Mouse (Mus musculus): Measurements from ENCODE around the gene Itga1. TPM values are rescaled to one million over a fixed set of nuclear protein-coding genes. Genes with fewer than 3 reads are reported as not detected.
A peak's percentile ranks its signal among the peaks of the same experiment; 100 is the strongest.

The Itga1 gene
- 59.2 TPM for polyA plus RNA-seq (2021)

DNA sequence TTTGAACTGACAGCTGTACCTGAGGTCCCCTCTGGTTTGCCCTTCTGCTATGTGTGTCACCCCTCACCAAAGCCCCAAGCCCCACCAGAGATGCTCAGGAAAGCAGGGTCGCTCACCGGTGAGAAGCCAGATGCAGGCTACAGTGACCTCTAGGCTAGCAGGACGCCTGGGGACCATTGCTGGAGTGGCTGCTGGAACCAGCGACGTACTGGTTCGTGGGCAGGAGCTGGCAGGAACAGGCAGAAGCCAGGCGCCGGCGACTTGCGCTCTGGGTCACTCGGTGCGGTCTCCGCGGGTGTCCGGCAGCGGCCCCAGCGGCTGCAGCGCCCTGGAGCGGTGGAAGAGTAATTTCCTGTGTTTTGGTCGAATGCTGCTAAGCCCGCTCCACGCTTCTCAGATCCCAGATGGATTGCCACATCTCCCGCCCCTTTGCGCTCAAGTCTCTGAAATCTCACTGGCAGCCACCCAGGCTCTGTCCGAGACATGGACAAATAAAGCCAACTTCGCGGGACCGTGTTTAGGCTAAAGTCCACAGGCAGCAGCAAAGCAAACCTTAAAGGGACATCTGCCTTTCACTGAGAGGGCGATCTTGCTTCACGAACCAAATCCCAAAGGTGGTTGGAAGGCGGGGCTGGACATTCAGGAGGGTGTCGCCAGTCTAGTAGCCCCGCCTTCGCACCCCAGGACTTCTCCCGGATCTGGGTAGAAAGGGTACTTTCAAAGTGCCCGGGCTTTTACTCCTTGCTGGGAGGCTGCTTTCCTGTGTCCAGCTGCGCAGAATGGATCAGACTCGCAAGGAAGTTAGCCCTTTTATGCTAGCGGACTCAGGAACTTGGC, at the start of gene Itga1, which contains the start of gene Gm49395:
TSS of gene Itga1 (minus strand) at position 610 of the 837 bp plus-strand sequence.
TSS of gene Gm49395 (minus strand) at position 567 of the 837 bp plus-strand sequence.
- ChIA-PET POLR2A (interaction anchor here (3.5 kb wide), 1 partner anchor 11 kb away, joined by 19 read pairs; the partner anchor contains the start of gene Pelo), CTCF (interaction anchor here (0.9 to 1.5 kb wide), 3 partner anchors 31 to 114 kb away, joined by 3 to 4 read pairs (median 3); no protein-coding TSS in a partner anchor)
- no peaks in the 10 kb centered on the region for H3K27me3 ChIP-seq
- ATAC-seq, result peak; percentile 96
- TF ChIP-seq CTCF (IDR thresholded peaks at IDR 0.05), result peak; percentile 70
- in situ Hi-C loops (cut with MboI; ENCODE audit: low pct_unique_long_range_greater_than_20kb), result loop anchor here (25.0 kb wide), 1 partner anchor 1611 kb away; no protein-coding TSS in a partner anchor
- peak; percentile 88 for DNase-seq (ENCODE audit: low read depth, low spot score)

DNA sequence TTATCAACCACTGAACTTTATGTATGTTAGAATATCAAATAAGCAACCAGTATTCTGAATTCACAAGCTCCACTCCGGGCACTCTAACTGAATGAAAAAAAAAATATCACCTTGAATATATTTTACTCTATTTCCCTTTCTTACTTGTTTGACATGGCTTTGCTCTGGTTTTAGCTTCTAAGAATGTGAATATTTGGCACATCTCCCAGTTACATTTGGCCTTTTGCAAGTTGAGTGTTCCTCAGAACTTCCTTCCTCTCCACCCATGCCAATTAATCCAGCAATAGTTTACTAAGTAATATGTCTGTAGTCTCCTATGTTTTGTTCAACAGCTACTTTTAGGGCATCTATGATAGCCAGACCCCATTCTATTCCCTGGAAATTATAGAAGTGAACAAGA, 48.8 kb upstream of the Itga1 start:
- ATAC-seq, result no peak
- in situ Hi-C loops (cut with MboI; ENCODE audit: low pct_unique_long_range_greater_than_20kb), result no loop called here

DNA sequence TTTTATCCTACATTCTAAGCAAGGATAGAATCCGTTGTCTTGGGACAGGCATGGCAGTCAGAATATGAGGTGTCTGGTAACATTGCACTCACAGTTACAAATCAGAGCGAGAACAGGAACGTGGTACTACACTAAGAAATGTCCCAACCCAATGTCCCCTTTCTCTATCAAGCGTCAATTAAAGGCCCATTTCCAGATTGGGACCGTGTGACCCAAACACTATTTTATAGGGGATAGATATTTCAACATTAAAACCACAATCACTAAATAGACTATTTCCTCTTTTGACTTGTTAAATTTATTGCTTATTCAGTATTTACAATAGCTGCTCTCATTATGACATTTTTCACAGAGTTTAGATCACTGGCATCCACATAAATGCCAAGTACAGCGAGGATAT, 48.1 kb upstream of the Itga1 start:
- in situ Hi-C loops (cut with MboI; ENCODE audit: low pct_unique_long_range_greater_than_20kb), result no loop called here
- ChIA-PET POLR2A (no interaction called here), CTCF (interaction anchor here (1.1 to 1.2 kb wide), 2 partner anchors 8 to 19 kb away, joined by 3 to 4 read pairs; no protein-coding TSS in a partner anchor)
- H3K27me3 ChIP-seq, result no peaks in the 10 kb centered on the region
- no peak for TF ChIP-seq CTCF (IDR thresholded peaks at IDR 0.05)
- ATAC-seq, result no peak
- no peak for DNase-seq (ENCODE audit: low read depth, low spot score)

More for the DNA sequence above, 48.8 kb upstream of the Itga1 start:
- H3K27me3 ChIP-seq, result no peaks in the 10 kb centered on the region
- POLR2A ChIA-PET, result no interaction called here
- TF ChIP-seq CTCF (IDR thresholded peaks at IDR 0.05), result no peak
- CTCF ChIA-PET, result interaction anchor here (0.9 to 1.1 kb wide), 2 partner anchors 11 to 18 kb away, joined by 3 to 4 read pairs; no protein-coding TSS in a partner anchor
- DNase-seq (ENCODE audit: low read depth, low spot score), result no peak

DNA sequence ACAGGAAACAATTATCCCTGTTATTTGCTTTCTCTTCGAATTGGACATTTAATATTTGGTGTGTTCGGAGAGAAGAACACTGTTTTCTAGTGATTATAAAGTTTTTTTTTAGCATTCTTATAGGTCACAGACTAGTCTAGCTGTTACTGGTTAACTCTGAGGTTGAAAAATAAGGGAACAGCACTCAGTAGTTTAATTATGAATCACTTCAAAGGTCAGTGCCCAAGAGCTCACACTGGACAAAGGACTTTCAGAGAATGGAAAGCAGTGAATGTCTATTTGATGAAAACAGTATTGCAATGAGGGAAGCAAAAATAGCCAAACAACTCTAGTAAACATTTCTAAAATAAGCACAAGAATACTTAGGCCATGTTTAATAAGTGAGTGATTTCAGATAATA, 41.8 kb upstream of the Itga1 start:
- no peak for DNase-seq (ENCODE audit: low read depth, low spot score)

DNA sequence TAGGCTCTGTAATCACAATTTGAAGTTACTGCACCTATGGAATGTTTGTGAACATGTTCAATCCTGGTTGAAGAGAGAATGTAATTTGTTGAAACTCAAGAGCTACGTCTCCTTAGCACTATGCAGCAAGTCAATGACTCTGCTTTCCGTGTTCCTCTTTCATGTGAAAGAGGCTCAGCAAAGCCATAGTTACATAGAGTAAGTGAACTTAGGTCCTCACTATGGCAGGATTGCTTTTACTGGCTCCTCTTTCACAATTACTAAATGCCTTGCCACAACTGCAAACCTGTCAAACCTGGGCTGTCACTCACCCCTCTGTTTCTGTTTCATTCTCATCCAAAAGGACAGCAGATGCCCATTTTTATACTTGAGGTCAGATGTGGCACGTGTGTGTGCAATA, 40.3 kb upstream of the Itga1 start:
- H3K27me3 ChIP-seq, result no peaks in the 10 kb centered on the region
- ATAC-seq (no peak), DNase-seq (ENCODE audit: low read depth, low spot score) (no peak)
- POLR2A ChIA-PET, result no interaction called here
- in situ Hi-C loops (cut with MboI; ENCODE audit: low pct_unique_long_range_greater_than_20kb), result no loop called here
- CTCF ChIA-PET, result interaction anchor here (0.8 to 0.9 kb wide), 3 partner anchors 9 to 22 kb away, joined by 3 read pairs; no protein-coding TSS in a partner anchor
- no peak for TF ChIP-seq CTCF (IDR thresholded peaks at IDR 0.05)

More for the DNA sequence above, 41.8 kb upstream of the Itga1 start:
- POLR2A ChIA-PET, result interaction anchor here (0.8 kb wide), 1 partner anchor 261 kb away, joined by 4 read pairs; no protein-coding TSS in a partner anchor
- no peaks in the 10 kb centered on the region for H3K27me3 ChIP-seq
- in situ Hi-C loops (cut with MboI; ENCODE audit: low pct_unique_long_range_greater_than_20kb), result no loop called here
- peak; percentile 75 for ATAC-seq
- CTCF ChIA-PET, result interaction anchor here (0.8 to 1.7 kb wide), 5 partner anchors 9 to 313 kb away, joined by 3 to 4 read pairs (median 3); no protein-coding TSS in a partner anchor
- TF ChIP-seq CTCF (IDR thresholded peaks at IDR 0.05), result no peak

DNA sequence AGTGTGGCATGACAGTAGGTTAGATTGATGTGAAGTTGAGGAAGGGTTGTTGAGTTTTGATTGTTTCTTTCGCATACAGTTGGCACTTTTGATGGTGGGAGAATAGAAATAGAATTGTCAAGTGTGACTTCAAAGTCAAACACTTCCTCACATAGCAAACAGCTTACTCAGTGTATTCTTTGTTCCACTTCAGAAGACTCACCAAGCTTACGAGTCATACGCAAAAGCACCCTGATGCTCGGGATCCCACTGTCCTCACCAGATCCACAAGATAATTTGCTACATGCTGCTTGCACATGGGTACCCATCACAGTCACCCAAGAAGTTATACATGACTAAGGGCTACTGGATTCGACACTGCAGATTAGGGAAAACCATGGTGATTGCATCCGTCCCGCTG, 36.7 kb upstream of the Itga1 start:
- DNase-seq (ENCODE audit: low read depth, low spot score), result no peak
- ATAC-seq, result peak; percentile 95
- ChIA-PET CTCF (interaction anchor here (0.6 to 1.3 kb wide), 3 partner anchors 12 to 18 kb away, joined by 3 to 6 read pairs (median 3); no protein-coding TSS in a partner anchor), POLR2A (interaction anchor here (0.5 kb wide), 1 partner anchor 50 kb away, joined by 3 read pairs; no protein-coding TSS in a partner anchor)
- no peaks in the 10 kb centered on the region for H3K27me3 ChIP-seq
- in situ Hi-C loops (cut with MboI; ENCODE audit: low pct_unique_long_range_greater_than_20kb), result no loop called here
- TF ChIP-seq CTCF (IDR thresholded peaks at IDR 0.05), result no peak

DNA sequence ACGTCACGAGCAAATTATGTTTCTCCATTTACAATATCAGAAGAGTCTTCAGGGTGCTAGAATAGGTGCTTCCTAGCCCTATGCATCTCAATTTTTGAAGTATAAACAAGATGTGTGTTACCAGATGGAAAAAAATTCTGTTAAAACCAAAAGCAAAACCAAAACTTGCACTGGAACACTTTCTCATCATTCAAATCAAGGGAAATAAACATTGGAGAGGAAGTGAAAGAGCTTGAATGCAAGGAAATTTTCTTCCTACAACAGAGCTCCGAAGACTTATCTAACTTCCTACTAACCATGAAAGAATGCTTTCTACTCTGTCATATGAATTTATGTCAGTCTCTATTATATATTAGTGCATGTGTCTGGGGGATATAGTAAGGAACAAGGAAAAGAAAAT, 35.0 kb upstream of the Itga1 start:
- in situ Hi-C loops (cut with MboI; ENCODE audit: low pct_unique_long_range_greater_than_20kb), result no loop called here
- CTCF ChIA-PET, result interaction anchor here (1.0 kb wide), 1 partner anchor 15 kb away, joined by 3 read pairs; no protein-coding TSS in a partner anchor
- POLR2A ChIA-PET, result no interaction called here
- no peak for TF ChIP-seq CTCF (IDR thresholded peaks at IDR 0.05)
- H3K27me3 ChIP-seq, result no peaks in the 10 kb centered on the region
- DNase-seq (ENCODE audit: low read depth, low spot score) (no peak), ATAC-seq (no peak)

DNA sequence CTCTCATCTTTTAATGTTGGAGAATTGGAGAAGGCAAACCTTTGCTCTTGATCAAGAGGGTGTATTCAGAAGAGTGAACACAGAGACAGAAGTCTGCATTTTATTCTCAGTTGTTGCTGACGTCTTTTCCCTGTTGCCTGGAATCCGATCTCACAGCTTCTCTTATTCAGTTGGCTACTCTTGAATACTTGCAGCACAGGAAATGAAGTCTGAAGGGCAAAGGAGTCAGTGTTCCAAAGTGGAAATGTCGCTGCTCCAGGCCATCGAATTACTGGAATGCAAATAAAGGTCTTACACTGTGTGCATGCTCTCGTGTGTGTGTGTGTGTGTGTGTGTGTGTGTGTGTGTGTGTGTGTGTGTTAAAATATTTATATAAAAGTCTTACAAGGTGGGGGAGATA, 30.7 kb upstream of the Itga1 start:
- ATAC-seq, result peak; percentile 73
- TF ChIP-seq CTCF (IDR thresholded peaks at IDR 0.05), result no peak
- CTCF ChIA-PET, result interaction anchor here (0.9 kb wide), 1 partner anchor 32 kb away, joined by 3 read pairs; no protein-coding TSS in a partner anchor

DNA sequence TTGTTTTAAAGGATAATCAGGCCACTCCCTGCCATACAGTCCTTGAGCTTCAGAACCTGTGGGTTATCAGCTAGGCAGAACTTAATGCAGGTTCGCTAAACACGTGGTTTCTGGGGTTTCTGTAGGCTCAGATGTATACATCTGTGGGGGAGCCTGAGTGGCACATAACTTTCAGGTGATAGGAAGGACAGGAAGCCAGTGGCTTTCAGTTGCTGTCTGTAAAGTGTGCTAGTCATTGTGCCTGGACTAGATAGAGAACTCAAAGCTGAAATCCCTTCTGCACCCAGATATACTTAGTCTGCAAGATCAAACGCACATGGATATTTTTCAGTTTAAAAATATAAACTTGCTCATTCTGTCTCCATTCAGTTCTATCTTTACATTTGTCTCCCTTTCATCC, 29.6 kb upstream of the Itga1 start:
- CTCF ChIA-PET, result no interaction called here

More for the DNA sequence above, 30.7 kb upstream of the Itga1 start:
- in situ Hi-C loops (cut with MboI; ENCODE audit: low pct_unique_long_range_greater_than_20kb), result no loop called here
- no peaks in the 10 kb centered on the region for H3K27me3 ChIP-seq
- DNase-seq (ENCODE audit: low read depth, low spot score), result no peak
- POLR2A ChIA-PET, result no interaction called here

DNA sequence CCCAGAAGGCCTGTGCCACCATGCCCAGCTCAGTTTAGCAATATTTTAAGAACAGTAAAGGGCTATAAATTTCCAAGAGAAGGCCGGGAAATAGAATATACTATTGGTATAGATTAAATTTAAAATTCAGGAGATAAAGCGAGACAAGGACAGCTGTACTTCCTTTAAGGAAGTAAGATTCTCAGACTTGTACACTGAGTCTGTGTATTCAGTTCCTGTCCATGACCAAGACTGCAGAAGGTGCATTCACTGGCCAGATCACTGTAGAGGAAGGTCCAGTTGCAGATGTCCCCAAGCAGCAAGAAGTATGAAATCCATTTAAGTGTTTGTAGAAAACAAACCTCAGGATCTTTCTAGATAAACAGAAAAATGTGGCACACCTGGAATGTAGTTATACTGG, 28.3 kb upstream of the Itga1 start:
- in situ Hi-C loops (cut with MboI; ENCODE audit: low pct_unique_long_range_greater_than_20kb), result no loop called here
- H3K27me3 ChIP-seq, result no peaks in the 10 kb centered on the region
- CTCF ChIA-PET, result interaction anchor here (1.1 kb wide), 1 partner anchor 9 kb away, joined by 3 read pairs; no protein-coding TSS in a partner anchor
- no peak for TF ChIP-seq CTCF (IDR thresholded peaks at IDR 0.05)
- DNase-seq (ENCODE audit: low read depth, low spot score) (no peak), ATAC-seq (no peak)
- POLR2A ChIA-PET, result no interaction called here

More for the DNA sequence above, 29.6 kb upstream of the Itga1 start:
- ATAC-seq, result no peak
- TF ChIP-seq CTCF (IDR thresholded peaks at IDR 0.05), result no peak
- H3K27me3 ChIP-seq, result no peaks in the 10 kb centered on the region
- POLR2A ChIA-PET, result interaction anchor here (0.6 kb wide), 2 partner anchors 187 to 1667 kb away, joined by 3 to 4 read pairs; no protein-coding TSS in a partner anchor
- in situ Hi-C loops (cut with MboI; ENCODE audit: low pct_unique_long_range_greater_than_20kb), result no loop called here
- no peak for DNase-seq (ENCODE audit: low read depth, low spot score)

All from Patski (cell line).